Mouse (Mus musculus): ENCODE measurements at regions not wholly inside any gene's neighbourhood (a gene's known extent, or its start where the extent isn't known, plus 50 kb on each side); places are given as distances from the start of the nearest gene placed in this dataset.

DNA sequence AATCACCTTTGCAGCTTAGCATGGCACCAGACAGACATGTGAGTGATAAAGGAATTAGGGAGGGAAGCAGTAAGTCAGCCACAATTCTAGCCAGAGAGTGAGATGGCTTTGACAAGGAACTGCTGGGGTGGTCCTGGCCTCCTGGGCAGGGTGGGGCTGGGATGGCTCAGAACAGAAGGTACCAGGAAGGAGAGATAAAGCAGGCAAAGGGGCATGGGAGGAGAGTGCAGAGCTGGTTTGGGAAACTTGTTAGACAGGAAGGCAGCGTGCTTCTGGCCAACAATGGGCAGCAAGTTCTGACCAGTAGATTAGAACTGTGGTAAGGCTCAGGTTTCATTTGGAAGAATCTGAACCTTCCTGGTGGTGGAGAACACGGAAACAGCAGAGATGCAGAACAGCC lies 130.5 kb upstream of the Mkln1 start:
- no peak for TF ChIP-seq CTCF (IDR thresholded peaks at IDR 0.05; ENCODE audit: borderline replicate concordance, control insufficient read depth, extremely low read depth, insufficient read depth, low read length, poor library complexity)
- TF ChIP-seq POLR2A (IDR thresholded peaks at IDR 0.05; ENCODE audit: control insufficient read depth, extremely low read depth, insufficient read depth, low read length, poor library complexity) = no peak

All from thymus, adult 2 months (tissue).